Mouse (Mus musculus) midbrain, embryonic 14.5 days (tissue): ENCODE results near the gene Sergef. TPM values are rescaled to one million over a fixed set of nuclear protein-coding genes. Genes with fewer than 3 reads are reported as not detected.

Experiments used
- ATAC-seq: fragments of 200-750 bp; cut with Nextera tagmentation; 2 replicates; pipeline ENCODE4 v1.8.0; 2017; ENCODE audit warnings: moderate number of reproducible peaks, moderate library complexity; ENCODE audit not compliant: low FRiP score, low TSS enrichment
- DNase-seq: peaks from one replicate; pipeline ENCODE4 v3.0.0-alpha.2; 2015
- H3K27ac ChIP-seq: fragments of 300-500 bp; sonication (generic); replicated peaks from 2 replicates; pipeline ENCODE4 v1.5.1; 2014; ENCODE audit warnings: mild to moderate bottlenecking, low read depth, low read length, moderate library complexity
- H3K27me3 ChIP-seq: fragments of 300-500 bp; sonication (generic); 2 replicates; pipeline ENCODE4 v1.6.1; 2014; ENCODE audit warnings: low read length, control low read depth, mixed read lengths; ENCODE audit not compliant: control insufficient read depth, insufficient read depth
- H3K36me3 ChIP-seq: fragments of 300-500 bp; sonication (generic); 2 replicates; pipeline ENCODE4 v1.6.1; 2014; ENCODE audit warnings: low read length, control low read depth; ENCODE audit not compliant: control insufficient read depth, insufficient read depth
- H3K4me1 ChIP-seq: fragments of 300-500 bp; sonication (generic); 2 replicates; pipeline ENCODE4 v1.6.1; 2014; ENCODE audit warnings: mild to moderate bottlenecking, antibody characterized with exemption, low read length, control low read depth; ENCODE audit not compliant: control insufficient read depth, insufficient read depth
- H3K4me2 ChIP-seq: fragments of 300-500 bp; sonication (generic); 2 replicates; pipeline ENCODE4 v1.6.1; 2014; ENCODE audit warnings: mild to moderate bottlenecking, low read length, moderate library complexity
- H3K4me3 ChIP-seq: fragments of 300-500 bp; sonication (generic); replicated peaks from 2 replicates; pipeline ENCODE4 v1.5.1; 2014; ENCODE audit warnings: low read depth, low read length
- H3K9ac ChIP-seq: fragments of 300-500 bp; sonication (generic); replicated peaks from 2 replicates; pipeline ENCODE4 v1.6.1; 2014; ENCODE audit warnings: mild to moderate bottlenecking, low read length, moderate library complexity
- H3K9me3 ChIP-seq: fragments of 300-500 bp; sonication (generic); 2 replicates; pipeline ENCODE4 v1.6.1; 2016; ENCODE audit warnings: low read length, control low read depth, mixed read lengths; ENCODE audit not compliant: control insufficient read depth
- WGBS: fragments of 180-500 bp; shearing (Covaris S2); extraction: QIAGEN DNeasy Blood & Tissue Kit; methylation state at CpG from one replicate; pipeline ENCODE4 v1.1.7; 2014; 5-methylcytosine and 5-hydroxymethylcytosine counted together
- polyA plus RNA-seq: library from polyadenylated mRNA; unstranded; fragments of >200 nt; fragmentation: Nextera tagmentation; extraction: Ambion mirVana; gene quantifications from 2 replicates; pipeline ENCODE4 v1.2.1, GENCODE M21; 2014

Gene Sergef
- polyA plus RNA-seq, 1 experiment from 2014 or later = 31.1 TPM

DNA sequence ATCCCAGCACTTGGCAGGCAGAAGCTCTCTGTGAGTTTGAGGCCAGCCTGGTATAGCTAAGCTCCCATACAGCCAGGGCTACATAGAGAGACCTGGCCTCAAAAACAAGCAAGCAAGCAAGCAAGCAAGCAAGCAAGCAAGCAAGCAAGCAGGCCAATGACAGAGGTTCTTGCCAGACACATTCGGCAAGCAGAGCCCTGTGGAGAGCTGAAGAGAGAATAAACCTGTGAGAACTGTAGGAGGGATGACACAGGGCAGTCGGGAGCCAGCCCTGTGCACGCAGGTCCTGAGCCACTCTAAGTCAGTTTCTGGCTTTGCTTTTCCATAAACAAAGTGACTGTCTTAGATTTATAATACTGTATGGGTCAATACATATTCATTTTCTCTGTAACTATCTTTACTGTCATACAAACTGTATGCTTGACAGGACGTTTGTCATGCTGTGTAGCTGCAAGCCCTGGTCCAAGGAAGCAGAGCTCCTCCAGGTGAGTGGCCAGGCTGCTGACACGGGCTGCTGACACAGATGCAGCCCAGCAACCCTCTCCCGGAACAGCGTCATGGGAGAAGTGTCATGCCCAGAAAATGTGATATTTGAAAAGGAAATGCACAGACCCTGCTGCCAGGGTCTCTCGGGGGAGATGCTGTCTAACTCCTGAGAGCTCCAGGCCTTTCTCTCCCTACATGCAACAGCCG, 192.0 kb downstream of the Sergef start:
- no peak overlapping the region for H3K9ac ChIP-seq
- peak overlapping the region; percentile 42; the same call in 1 of the 2 replicates for H3K27ac ChIP-seq

DNA sequence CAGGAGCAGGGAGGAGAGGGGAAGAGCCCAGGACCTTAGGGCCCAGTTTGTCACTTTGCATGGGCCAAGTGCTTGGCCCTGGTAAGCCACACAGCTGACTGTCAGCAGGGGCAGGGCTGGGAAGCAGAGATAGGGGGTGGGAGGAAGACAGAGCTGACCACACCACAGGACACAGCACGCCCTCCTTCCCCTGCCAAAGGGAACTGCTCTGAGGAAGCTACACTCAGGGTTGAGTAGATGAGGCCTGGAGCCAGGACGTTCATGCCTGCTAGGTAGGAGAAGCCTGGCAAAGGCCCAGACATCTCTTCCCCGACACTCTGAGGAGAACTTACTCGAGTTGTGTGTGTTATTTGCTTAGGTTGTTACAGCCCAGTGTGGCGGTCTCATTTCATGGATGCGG, 193.7 kb downstream of the Sergef start:
- DNase-seq = no peak
- WGBS = 84% methylated on average over 6 of the region's 6 CpGs

More for the DNA sequence above, 192.0 kb downstream of the Sergef start:
- ATAC-seq (no peak), DNase-seq (peak; percentile 39)
- no peaks in the 10 kb centered on the region for H3K9me3 ChIP-seq
- H3K36me3 ChIP-seq = no peaks in the 10 kb centered on the region
- peaks cover 22% of the 10 kb centered on the region for H3K4me1 ChIP-seq
- H3K4me3 ChIP-seq = no peak overlapping the region
- WGBS = 50% methylated on average over 9 of the region's 9 CpGs
- no peaks in the 10 kb centered on the region for H3K27me3 ChIP-seq
- H3K4me2 ChIP-seq = no peak overlapping the region

DNA sequence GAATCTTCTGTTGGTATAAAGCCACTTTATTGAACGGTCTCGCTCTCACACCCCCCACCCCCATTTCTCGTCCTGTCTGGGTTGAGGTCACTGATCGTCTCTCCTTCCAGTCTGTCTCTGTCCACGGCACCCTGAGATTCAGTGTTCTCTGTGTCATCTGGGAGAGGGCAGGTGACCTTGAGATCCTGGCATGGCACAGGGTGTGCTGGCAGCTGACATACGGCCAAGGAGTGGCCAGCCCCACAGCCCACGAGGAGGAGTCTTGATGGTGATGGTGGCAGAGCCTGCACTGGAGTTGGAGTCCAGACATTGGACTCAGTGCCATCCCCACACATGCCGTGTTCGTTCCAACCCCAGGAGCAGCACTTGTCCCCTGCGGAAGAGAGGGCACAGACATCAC, 196.4 kb downstream of the Sergef start:
- H3K36me3 ChIP-seq = no peaks in the 10 kb centered on the region
- WGBS = 84% methylated on average over 10 of the region's 10 CpGs
- no peaks in the 10 kb centered on the region for H3K27me3 ChIP-seq
- H3K4me2 ChIP-seq = no peak overlapping the region
- ATAC-seq (no peak), DNase-seq (no peak)
- no peak overlapping the region for H3K27ac ChIP-seq
- H3K4me3 ChIP-seq = no peak overlapping the region
- no peaks in the 10 kb centered on the region for H3K9me3 ChIP-seq
- H3K9ac ChIP-seq = no peak overlapping the region
- H3K4me1 ChIP-seq = peaks cover 8% of the 10 kb centered on the region; the same call in 1 of the 2 replicates

More for the DNA sequence above, 193.7 kb downstream of the Sergef start:
- no peak overlapping the region for H3K4me2 ChIP-seq
- H3K9ac ChIP-seq = no peak overlapping the region
- H3K4me3 ChIP-seq = no peak overlapping the region
- H3K4me1 ChIP-seq = peaks cover 22% of the 10 kb centered on the region
- H3K9me3 ChIP-seq = no peaks in the 10 kb centered on the region
- no peak for ATAC-seq
- no peaks in the 10 kb centered on the region for H3K27me3 ChIP-seq
- H3K36me3 ChIP-seq = no peaks in the 10 kb centered on the region
- H3K27ac ChIP-seq = no peak overlapping the region

DNA sequence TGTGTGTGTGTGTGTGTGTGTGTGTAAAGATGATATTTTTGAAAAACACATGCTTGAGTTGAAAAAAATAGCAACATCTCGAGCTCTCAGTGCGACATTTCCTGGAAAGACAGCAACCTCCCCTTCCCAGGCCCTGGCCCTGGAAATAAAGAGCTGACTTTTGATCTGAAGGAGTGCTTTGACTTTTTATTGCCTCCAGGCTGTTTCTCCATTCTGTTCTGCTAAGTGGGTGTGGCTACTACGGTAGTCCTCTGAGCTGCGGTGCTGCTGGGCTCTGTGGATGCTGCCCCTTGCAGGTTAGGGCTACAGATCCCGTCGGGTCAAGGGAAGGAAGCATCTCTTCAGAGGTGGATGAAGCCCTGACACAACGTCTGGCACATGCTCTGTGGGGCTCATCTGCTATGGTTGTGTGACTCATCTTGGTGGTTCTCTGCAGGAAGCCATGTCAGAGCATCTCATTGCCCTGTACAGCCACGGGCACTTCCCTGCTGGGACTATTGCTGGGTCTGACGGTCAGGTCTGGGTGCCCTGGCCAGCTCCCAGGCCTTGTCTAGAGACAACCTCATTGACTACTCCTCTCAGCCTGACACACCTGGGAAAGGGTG, 201.0 kb downstream of the Sergef start:
- no peak for ATAC-seq
- 0 out of 2 replicates have a peak, but pooled peaks cover 7% of the 10 kb centered on the region for H3K36me3 ChIP-seq

DNA sequence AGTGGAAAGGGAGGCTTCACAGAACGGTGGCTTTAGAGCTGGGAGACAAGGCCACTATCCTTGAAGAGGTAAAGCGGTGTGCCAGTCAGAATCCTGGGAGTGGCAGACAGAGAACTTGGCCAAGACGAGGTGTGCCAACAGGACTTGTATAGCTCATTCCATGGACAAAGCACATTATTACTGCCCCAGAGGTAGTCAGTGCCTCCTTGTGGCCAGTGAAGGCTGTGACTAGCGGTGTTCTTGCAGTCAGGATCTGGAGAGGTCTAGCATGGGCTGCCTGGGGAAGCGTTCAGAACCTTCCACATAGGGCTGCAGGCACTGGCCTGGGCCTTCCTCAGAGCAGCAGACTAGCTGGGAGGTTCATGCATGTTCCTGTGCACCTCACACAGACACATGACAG, 203.8 kb downstream of the Sergef start:
- Histone ChIP-seq H3K4me3 (no peak overlapping the region), H3K9me3 (no peaks in the 10 kb centered on the region), H3K36me3 (0 out of 2 replicates have a peak, but pooled peaks cover 7% of the 10 kb centered on the region), H3K4me2 (no peak overlapping the region), H3K4me1 (0 out of 2 replicates have a peak, but pooled peaks cover 5% of the 10 kb centered on the region), H3K27ac (no peak overlapping the region), H3K27me3 (no peaks in the 10 kb centered on the region), H3K9ac (no peak overlapping the region)
- DNase-seq = no peak
- ATAC-seq = no peak
- WGBS = 90% methylated on average over 5 of the region's 5 CpGs

More for the DNA sequence above, 201.0 kb downstream of the Sergef start:
- no peak overlapping the region for H3K9ac ChIP-seq
- H3K9me3 ChIP-seq = no peaks in the 10 kb centered on the region
- no peaks in the 10 kb centered on the region for H3K27me3 ChIP-seq
- WGBS = 71% methylated on average over 9 of the region's 9 CpGs
- no peak overlapping the region for H3K4me3 ChIP-seq
- no peak overlapping the region for H3K4me2 ChIP-seq
- no peak overlapping the region for H3K27ac ChIP-seq
- no peak for DNase-seq
- 0 out of 2 replicates have a peak, but pooled peaks cover 1% of the 10 kb centered on the region for H3K4me1 ChIP-seq

DNA sequence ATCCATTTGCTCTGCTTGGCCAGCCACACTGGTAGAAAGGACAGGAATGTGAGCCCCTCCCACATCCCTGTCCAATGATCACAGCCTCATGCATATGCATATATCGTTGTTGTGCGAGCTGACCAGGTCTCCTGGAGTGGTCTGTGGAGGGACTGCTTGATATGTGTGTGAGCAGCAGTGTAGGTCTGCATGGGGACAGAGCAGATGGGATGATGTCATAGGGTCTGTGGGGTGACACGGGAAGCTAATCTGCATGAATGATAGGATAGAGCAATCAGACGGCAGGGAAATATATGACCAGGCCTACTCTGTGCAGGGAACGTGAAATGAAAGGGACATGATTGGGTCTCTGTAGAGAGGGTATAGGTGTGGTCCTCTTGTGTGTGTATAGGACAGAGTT, 205.7 kb downstream of the Sergef start:
- Histone ChIP-seq H3K36me3 (0 out of 2 replicates have a peak, but pooled peaks cover 11% of the 10 kb centered on the region), H3K27ac (no peak overlapping the region), H3K4me1 (0 out of 2 replicates have a peak, but pooled peaks cover 5% of the 10 kb centered on the region), H3K4me3 (no peak overlapping the region), H3K9me3 (no peaks in the 10 kb centered on the region), H3K9ac (no peak overlapping the region), H3K27me3 (no peaks in the 10 kb centered on the region), H3K4me2 (no peak overlapping the region)
- WGBS = 30% methylated on average over 5 of the region's 5 CpGs
- DNase-seq (peak; percentile 23), ATAC-seq (peak; percentile 53; the same call in 1 of the 2 replicates)

DNA sequence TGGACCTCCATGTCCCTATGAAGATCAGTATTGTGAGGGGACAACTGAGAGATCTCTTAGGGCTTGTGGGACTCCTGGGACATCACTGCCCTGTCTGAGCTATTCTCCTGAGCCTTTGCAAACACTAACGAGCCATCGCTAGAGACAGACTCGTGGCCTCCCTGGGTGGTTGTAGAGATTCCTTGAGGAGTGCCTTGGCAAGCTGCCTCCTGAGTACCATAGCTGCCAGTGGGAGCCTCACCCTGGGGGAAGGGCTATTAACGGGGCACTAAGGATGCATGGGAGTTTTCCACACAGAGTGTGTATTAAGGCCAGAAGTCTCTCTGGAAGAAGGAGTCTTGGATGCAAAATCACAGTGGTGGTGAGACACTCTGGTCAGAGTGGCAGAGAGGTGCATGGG, 214.6 kb downstream of the Sergef start:
- ATAC-seq (no peak), DNase-seq (no peak)
- Histone ChIP-seq H3K9ac (no peak overlapping the region), H3K4me3 (no peak overlapping the region), H3K36me3 (peaks cover 15% of the 10 kb centered on the region; the same call in 1 of the 2 replicates), H3K9me3 (no peaks in the 10 kb centered on the region), H3K27ac (no peak overlapping the region), H3K4me1 (peaks cover 33% of the 10 kb centered on the region), H3K27me3 (no peaks in the 10 kb centered on the region), H3K4me2 (no peak overlapping the region)
- WGBS = 67% methylated on average over 4 of the region's 4 CpGs

DNA sequence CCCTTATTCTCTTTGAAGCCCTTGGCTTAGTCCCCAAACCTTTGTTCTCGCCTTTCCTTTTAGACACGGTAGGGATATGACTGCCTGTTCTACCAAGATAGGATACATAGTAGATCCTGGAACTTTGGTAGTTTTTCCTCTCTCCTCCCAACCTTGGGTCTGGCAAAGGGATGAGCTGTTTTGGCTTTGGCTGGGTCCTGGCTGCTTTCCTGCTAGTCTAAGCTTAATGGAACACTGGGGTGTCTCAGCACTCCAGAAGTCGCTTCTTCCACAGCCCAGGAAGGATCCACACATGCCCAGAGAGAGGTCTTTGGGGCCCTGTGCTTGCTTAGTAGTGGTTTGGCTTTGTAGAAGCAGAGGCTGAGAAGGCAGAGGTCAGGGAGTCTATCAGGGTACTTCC, 215.7 kb downstream of the Sergef start:
- H3K36me3 ChIP-seq = peaks cover 11% of the 10 kb centered on the region; the same call in 1 of the 2 replicates
- H3K4me3 ChIP-seq = no peak overlapping the region
- H3K27me3 ChIP-seq = no peaks in the 10 kb centered on the region
- no peak overlapping the region for H3K9ac ChIP-seq
- H3K27ac ChIP-seq = no peak overlapping the region
- DNase-seq (no peak), ATAC-seq (no peak)
- peaks cover 33% of the 10 kb centered on the region for H3K4me1 ChIP-seq
- no peak overlapping the region for H3K4me2 ChIP-seq
- 56% methylated on average over 3 of the region's 3 CpGs for WGBS
- no peaks in the 10 kb centered on the region for H3K9me3 ChIP-seq
